Mouse (Mus musculus) spleen, postnatal 36 days (tissue): Measurements from ENCODE around the gene Gm20489.

ENCODE experiments used
- DNase-seq, 2 experiments: peaks; one replicate each; pipeline ENCODE4 v3.0.0; 2022; ENCODE audit warnings: low spot score in 2 of 2, mixed read lengths in 1 of 2

The Gm20489 gene

DNA sequence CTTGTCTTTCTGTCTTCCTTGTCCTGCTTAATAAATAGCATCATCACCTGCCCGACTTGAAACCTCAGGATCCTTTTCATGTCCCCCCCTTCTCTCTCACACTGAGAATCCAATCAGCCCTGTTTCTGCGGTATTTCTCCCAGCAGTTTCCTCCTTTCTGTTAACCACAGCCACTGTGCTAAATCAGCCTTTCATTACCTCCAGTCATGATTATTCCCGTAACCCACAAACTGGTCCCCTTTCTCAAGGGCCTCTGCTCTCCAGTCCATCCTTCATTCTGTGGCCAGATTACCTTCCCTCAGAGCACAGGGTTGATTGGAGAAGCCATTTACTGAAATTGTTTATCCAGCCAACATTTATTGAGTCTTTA is at the start of gene Gm20489:
Gene Gm20489 (minus strand): TSS at position 269 of the 370 bp plus-strand sequence.
- no peak for DNase-seq

DNA sequence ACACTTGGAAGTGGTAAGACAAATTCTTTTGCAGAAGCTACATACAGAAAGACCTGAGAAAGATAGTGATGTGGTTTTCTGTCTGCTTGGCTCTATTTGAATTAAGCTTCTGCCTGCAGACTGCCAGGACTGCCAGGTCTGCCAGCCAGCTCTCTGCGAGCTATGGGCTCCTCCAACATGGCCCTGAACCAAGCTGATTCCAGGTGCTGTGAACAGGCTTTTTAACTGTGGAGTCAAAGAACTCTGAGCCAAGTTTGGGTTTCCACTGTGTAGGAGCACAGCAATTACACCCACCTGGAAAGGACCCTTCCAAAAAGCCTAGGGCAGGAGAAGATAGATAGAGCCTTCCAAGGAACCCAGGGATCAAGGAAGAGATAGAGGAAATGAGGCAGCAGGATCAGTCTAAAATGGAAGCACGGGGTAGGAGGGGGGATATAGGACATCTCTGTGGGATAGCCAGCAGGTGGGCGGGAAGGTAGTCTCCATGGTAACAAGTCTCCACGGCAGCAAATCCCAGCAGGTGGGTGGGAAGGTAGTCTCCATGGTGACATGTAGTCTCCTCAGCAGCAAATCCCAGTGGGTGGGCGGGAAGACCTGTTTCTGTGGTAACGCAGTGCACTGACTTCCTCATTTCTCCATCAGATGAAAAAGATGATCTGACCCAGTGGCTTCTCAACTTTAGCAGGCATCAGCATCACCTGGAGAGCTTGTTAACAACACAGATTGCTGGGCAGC is 45.0 kb upstream of the Gm20489 start:
- DNase-seq, result no peak

DNA sequence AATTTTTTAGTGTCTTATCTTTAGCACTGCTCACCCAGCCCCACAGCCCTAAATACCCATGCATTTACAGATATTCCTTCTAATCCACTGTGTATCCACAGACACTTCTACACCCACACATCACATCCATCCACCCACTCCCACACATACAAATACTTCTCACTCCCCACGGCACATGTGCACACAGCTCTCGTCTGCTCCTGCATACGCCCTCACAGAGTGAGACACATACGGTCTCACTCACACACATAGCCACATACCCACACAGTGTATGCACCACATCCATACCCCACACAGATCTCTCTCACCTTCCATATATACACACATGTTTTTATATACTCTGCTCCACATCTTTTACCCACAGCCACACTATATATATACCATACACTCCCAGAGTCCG is 40.5 kb upstream of the Gm20489 start:
- DNase-seq, result no peak

DNA sequence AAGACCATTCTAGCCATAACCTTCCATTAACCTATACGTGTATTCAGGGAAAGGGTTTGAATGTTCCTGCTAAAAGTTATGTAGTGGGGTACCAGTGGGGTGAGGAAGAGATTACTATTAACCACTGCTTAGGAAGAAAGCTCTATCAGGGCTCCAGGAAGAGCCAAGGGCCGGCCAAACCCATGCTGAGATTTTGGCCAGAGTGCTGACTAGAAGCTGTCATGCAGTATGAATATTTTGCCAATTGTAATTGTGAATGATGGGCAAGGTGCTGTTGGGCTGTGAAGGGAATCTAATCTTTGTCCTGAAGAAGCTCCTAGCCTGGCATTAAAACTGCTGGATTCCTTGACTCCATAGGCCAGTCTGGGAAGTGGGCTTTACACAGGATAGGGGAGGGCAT is 35.8 kb upstream of the Gm20489 start:
- no peak for DNase-seq

DNA sequence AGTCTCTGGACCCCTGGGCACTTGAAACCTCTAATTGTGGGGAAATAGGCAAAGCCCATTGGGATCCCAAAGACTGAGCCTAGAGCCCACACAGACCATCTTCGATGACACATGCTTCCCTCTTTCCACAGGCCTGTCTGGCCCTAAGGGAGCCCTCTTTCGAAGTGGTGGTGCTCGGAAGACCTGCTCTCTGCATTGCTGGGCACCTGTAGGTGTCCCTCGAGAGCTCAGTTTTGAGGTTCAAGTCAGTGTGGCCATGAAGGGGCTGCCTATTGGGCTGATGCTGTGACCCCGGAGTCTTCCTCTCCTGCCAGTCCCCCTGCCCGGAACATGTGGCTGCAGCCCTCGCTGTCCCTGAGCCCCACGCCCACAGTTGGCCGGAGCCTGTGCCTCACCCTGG is 32.8 kb upstream of the Gm20489 start:
- DNase-seq, result no peak

DNA sequence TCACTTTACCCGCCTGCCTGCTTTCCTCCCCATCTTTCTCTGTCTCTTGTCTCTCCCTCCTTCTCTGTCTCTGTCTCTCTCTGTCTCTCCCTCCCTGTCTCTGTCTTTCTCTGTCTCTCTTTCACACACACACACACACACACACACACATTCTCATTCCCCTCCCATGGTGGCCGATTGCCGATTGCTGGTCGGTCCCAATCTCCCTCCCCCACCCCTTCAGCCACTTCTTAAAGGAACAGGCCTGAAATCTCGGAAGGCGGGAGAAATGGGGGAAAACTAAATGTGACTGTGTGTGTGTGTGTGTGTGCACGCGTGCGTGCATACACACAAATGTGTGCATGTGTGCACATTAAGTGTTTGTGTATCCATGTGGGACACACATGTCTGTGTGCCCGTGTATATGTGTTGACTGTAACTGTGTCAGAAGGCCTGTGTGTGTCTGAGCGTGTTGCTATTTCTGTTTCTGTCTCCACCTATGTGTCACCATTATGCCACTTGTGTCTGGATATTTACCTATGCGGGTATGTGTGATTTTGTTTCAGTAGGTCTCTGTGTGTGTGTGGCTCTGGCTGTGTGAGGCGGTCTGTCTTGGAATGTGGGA is 31.7 kb upstream of the Gm20489 start:
- no peak for DNase-seq

DNA sequence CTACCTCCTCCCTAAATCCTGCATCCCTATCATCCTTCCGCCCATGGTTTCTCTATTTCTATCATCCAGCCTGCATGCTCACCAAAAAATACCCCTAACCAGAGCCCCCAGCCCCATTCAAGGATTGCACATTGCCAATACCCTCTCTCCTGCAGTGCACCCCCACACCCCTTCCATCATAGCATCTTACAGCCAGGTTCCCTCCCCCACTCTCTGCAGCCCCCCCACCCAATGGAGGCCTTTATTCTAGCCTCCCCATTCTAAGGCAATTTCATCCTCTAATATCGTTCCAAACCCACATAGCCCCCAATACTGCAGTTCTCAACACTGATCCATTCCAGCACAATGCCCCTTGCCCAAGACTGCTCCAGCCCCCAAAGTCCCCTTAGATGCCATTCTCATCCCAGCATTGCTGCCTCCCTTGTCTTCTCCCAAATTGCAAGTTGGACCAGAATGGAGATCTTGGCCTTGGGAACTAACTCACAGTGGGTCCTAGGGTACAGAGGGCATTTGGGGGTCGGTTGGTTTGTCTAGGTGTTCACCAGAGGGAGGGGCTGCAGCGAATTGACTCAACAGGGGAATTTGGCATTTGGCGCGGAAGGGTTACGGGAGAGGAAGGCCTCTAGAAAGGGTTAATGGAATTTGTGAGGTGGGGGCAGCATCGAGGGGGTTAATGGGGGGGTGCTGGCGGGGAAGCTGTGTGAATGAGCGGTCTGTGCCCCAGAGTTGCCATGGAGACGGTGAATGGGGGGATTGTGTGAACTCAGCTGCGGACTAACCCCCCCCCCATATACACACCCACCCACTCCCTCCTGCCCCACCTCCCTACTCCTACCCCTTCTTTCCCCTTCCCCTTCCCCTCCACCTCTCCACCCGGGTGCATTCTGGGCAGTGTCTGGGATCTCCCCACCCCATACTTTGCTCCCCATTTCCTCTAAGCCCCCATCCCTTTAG is 30.9 kb upstream of the Gm20489 start:
- no peak for DNase-seq

DNA sequence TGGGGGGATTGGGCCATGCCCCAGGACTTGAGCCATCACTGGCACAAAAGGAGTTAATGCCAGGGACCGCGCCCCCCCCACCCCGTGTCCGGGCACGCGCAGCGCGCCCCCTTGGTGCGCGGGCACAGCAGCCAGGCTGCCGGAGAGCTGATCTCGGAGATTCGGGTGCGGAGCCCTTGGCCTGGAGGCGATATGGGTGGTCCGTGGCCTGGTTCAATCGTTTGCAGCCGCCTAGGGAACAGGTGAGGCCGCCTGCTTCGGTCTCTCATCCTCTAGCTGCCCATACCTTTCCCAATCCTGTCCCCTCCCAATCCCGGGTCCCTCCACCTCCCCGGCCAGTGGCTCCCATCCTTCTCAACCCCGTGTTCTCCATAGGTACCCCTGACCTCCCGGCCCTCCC is 30.2 kb upstream of the Gm20489 start, which contains the start of gene Nlgn3:
Gene Nlgn3 (plus strand): TSS at position 114 of the 400 bp plus-strand sequence.
- no peak for DNase-seq

DNA sequence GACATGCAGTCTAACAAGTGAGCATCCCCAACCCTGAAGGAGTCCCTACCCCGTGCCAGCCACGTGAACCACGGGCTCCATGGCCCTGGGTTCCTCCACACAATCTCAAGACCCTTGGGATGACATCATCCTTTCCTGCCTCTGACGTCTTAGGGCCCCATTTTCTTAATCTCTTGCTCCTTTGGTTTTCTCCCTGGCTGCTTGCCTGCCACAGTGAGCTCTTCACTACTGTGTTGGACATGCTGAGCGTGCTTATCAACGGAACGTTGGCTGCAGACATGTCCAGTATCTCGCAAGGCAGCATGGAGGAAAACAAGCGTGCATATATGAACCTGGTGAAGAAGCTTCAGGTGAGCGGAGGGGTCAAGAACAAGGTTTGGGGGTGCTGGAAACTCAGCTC is 21.3 kb upstream of the Gm20489 start:
- DNase-seq, result peak; percentile 13 to 42

DNA sequence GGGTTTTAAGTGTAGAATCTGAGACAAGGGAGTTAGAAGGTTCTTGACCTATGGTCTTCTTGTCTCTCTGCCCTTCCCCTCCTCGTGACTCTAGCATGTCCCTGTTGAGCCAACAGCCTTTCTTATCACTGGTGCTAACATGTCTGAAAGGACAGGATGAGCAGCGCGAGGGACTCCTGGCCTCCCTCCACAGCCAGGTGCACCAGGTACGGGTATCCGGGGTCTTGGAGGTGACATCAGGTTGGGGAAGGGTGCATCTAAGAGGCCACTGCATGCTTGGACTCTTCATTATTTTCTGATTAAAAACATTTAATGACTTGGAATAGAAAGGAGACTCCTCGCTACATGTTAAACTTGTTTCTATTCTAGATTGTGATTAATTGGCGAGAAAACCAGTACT is 20.2 kb upstream of the Gm20489 start:
- no peak for DNase-seq

DNA sequence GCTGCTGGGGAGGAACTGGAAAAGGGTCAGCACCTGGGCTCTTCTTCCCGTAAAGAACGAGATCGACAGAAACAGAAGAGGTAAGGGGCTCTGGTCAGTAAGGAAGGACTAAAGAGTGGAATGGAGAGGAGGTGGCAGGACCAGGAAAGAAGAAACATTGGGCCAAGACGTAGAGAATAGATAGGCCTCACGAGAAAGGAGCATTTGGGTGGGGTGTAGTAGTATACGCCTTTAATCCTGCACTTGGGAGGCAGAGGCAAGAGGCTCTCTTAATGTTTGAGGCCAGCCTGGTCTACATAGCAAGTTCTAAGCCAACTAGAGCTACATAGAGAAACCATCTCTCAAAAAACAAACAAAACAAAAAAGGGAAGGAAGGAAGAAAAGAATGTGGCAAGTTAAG is 19.6 kb upstream of the Gm20489 start:
- peak in 1 of 2 experiments; percentile 6 for DNase-seq

DNA sequence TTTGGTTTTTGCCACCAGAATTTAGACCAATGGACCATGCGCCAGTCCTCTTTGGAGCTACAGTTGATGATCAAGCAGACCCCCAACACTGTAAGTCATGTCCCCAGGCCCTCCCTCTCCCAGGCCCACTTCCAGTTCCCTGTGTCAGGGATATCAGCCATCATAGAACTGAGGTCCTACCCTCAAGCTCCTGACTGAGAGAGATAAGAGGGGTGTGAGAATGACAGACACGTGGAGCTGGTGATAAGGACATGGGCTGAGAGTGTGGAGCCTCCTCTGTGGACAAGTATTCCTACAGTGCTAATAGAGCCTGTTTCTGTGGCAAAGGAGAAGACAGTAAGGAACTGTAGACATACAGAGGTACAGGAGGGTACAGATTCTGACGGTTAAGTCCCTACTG is 18.7 kb upstream of the Gm20489 start:
- peak; percentile 42 to 66 for DNase-seq

DNA sequence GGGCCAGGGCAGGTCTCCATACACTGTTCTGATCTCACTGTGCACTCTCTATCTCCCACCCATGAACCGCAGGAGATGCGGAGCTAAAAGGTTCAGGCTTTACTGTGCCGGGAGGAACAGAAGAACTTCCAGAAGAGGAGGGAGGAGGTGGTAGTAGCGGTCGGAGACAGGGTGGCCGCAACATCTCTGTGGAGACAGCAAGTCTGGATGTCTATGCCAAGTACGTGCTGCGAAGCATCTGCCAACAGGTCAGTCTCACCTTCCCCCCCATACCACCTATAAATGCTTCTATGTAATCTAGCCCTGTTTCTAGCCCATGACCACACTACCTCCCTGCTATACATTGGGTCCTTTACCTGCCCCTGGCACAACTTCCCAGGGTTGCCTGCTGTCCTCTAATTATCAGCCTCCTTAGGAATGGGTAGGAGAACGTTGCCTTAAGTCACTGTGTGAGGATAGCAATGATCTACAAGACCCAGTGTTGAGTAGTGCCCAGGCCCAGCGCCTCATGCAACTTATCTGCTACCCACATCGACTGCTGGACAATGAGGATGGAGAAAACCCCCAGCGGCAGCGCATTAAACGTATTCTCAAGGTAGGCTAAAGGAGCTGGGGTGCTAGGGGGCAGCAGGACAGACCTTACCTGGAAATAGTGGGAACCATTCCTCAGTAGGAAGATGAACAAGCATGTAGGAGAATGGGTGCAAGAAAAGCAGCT is 17.3 kb upstream of the Gm20489 start:
- no peak for DNase-seq

DNA sequence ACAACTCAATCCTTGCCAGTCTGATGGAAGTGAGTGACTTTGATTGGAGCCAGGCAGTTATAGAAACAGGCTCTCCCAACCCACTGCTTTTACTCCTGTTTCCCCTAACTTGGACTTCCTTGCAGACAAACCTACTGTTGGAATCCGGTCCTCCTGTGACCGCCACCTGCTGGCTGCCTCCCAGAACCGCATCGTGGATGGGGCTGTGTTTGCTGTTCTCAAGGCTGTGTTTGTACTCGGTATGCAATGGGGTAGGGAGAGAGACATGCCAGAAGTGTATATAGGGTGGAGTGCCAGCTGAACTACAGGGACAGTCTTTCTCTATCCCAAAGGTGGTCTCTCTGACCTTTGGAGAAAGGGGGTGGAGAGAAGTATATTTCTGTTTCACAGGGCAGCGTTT is 16.7 kb upstream of the Gm20489 start:
- peak; percentile 45 to 50 for DNase-seq

DNA sequence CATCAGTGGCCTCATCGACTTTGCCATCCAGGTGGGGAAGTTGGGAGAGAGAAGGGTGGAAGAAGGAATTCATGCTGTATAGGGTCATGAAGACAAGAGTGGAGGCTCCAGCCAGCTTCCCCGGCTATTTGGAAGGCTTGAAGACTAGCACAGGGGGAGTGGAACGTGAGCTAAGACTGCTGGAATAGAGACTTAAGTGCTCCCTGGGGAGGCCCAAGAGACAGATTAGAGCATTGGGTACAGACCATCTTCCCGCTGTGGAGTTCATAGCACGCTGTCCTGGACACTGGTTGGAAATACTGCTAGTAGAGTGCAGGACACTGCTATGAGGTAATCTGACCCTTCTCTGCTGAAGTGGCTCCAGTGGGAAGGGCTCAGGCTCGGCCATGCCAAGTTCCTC is 14.0 kb upstream of the Gm20489 start:
- DNase-seq, result no peak

DNA sequence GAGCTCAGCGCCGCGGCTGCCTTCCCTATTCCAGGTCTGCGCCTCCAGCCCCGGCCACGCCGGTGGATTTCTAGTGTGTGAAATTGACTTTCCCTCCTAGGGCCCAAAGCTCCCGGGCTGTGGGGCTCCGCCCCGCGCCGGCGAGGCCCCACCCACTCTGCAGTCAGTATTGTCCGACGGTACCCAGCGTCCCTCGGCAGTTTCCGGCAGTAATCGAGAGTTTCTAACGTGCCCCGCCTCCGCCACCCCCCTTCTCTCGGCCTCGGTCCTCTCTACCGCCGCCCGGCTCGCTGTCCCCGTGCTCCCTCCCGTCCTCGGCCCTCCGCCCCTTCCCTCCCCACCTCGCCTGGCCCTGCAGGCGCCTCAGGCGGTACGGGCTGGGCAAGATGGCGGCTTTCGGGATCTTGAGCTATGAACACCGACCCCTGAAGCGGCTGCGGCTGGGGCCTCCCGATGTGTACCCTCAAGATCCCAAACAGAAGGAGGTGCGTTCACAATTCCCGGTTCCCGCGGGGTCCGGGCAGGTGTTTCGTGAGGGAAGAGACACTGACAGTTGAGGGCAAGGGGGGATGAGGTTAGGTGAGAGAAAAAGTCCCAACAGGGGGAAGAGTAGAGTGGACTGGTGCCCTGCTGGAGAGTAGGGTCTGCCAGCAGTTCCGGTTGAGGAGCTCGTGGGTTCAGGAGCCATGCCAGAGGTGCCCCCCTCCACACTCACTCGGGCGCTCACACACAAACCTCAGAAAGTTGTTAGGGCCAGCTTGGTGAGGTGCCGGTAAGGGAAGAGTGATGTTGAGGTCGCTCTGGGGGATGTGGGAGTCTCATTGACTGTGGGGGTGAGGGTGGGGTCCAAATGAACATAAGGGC is 5.3 kb upstream of the Gm20489 start, which contains the start of gene Med12:
Gene Med12 (plus strand): TSS at position 156 of the 864 bp plus-strand sequence.
- peak; percentile 93 to 94 for DNase-seq

DNA sequence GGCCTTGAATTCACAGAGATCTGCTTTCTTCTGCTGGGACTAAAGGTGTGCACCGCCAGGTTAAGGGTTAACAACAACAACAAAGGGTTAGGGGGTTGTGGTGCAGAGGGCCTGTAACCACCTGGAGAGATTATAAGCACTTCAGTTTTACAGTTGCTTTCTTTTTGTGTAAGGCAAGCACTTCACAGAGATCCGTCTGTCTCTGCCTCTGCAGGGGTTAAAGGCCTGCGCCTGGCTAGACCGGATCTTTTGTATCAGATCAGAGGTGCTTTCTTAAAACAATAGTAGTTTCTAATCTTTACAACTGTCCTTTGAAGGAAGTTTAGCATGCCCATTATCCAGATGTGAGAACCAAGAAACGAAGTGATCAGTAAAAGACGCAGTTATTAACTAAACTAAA is 4.6 kb upstream of the Gm20489 start:
- no peak for DNase-seq

DNA sequence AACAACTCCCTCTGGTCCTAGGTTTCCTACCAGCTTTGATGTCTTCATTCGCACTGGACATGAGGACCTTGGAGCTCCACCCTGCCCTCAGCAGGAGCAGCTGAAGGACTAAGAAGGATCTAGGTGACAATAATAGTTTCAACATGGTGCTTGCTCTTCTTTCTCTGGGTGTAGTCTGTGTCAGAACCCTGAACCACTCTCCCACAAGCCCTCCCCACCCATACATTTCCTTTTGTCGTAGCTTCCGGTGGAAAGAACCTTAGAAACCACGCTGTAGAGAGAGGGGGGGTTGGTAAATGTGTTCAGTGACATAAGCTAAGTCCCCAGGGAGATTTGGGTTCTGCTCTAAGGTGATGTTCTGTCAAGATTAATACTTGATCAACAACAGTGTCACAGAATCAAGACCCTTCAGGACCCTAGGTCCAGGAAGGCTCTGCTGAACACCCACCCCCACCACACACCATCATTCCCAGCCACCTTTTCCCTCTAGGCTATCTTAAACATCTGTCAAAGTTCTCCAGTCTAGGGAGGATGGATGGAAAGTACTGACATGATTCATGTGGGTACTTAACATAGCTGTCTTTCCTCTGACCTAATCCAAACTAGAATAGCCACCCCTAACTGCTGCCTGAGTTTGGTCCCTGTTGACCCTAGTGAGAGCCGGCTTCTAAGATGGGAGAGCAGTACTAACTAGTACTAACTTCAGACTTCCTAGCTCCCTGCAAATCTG is 633 bp downstream of the Gm20489 start, which contains the start of gene Il2rg:
Gene Il2rg (minus strand): TSS at position 231 of the 730 bp plus-strand sequence.
- peak; percentile 83 to 87 for DNase-seq

DNA sequence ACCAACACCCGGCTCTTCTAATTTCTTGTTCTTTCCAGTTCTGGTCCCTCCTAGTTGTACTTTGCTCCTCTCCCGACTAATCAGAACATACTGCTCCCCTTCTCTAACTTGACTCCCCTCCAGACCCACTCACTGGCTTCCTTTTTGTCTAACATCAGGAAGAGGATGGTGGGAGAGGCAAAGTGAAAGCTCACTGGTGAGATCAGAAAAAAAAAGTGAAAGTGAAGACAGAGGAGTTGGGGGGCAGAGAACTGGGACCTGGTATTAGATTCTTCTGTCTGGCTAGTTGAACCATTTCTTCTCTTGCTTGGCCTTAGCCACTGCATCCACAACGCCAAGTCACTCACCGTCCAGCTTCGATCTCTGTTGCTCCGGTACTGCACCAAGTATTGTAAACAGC is 2.2 kb downstream of the Gm20489 start:
- no peak for DNase-seq

DNA sequence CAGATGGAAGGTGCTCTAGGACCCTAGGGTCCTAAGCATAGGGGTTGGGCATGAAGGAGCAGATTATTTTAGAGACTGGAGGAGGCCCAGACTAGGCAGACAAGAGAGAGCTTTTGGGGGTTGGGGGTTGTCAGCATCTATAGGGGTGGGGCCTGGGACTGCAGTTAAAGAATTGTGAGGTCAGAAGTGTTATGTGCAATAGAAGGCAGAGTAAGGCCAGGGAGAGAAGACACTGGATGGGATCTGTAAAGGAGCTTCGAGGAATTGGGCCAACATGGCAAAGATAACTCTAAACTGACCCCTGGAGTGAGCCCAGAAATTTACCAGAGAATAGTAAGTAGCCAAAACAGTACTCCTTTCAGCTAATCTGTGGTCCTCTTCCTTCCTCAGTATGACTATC is 4.9 kb downstream of the Gm20489 start, which contains the start of gene Gm614:
Gene Gm614 (minus strand): TSS at position 101 of the 400 bp plus-strand sequence.
- DNase-seq, result no peak
